Mouse (Mus musculus) adrenal gland, adult 2 months (tissue): Measurements from ENCODE around the gene Mapk14. TPM values are rescaled to one million over a fixed set of nuclear protein-coding genes. Genes with fewer than 3 reads are reported as not detected.
A peak's percentile ranks its signal among the peaks of the same experiment; 100 is the strongest.

Experiments
- DNase-seq: peaks from one replicate; pipeline ENCODE4 v3.0.0; 2021
- polyA plus RNA-seq: library from polyadenylated mRNA; depleted of rRNA; stranded (reverse); fragments of >200 nt; gene quantifications from 2 replicates; pipeline ENCODE4 v1.2.3, GENCODE M21; 2012; rRNA removed
- total RNA-seq, 2 experiments: library from RNA; stranded (reverse); gene quantifications; 2 replicates each; pipeline ENCODE4 v1.2.3; 2021

Gene Mapk14
- total and polyA plus RNA-seq, 3 experiments, result 65.3 to 85.2 (median 74.4) TPM

DNA sequence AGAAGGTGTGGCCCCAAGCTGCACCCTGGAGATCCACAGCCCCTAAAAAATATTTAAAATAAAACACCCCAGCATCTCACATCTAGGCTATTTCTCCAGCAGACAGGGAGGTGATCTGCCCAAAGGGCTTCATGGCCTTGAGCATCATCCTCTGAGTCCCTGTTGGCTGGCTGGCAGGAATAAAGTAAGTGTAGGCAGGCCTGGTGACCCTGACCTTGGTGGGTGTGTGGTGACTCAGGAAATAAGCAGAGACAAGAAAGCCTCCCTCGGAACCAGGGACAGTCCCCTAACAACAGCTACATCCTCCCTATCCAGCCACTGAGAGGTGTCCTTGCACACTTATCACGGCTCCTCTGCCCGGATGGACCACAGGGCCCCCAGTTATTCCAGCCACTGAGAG is 89.7 kb downstream of the Mapk14 start:
- peak; percentile 92 for DNase-seq

DNA sequence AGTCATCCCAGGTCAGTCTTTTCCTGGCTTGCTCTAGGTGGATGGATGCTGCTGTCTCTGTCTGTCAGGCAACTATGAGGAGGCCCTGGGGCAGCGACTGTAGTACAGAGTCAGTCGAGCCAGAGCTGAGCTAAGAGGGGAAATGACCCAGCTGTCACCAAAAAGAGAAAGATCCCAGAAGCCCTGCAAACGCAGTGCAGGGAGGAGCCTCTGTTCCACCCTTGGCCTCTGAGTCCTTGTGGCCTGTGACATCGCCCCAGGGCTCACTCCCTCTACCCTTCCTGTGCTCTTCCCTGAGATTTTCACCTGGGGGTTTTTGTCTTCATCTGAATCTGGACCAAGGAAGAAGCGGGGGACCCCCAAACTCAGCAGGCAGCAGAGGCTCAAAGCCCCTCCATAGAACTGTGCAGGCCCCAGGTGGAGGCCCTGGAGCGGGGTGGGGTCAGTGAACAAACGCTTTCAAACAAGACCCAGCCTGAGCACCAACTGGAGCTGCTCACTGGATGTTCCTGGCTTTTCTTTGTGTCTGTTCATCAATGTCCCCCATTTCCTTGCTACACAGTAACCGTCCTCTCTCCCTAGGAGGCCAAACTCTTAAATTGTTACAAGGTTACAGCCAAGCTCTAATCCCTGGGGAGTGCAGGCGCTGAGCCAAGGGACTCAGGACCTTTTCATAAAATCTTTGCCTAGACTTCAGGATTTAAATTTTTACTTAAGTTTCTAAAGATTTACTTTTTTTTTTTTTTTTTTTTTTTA is 90.3 kb downstream of the Mapk14 start:
- DNase-seq, result peak; percentile 67

- no peak for DNase-seq
These were observed 93.9 kb downstream of the Mapk14 start for GRCm38 (mm10) chr17:28785036-28785435.

DNA sequence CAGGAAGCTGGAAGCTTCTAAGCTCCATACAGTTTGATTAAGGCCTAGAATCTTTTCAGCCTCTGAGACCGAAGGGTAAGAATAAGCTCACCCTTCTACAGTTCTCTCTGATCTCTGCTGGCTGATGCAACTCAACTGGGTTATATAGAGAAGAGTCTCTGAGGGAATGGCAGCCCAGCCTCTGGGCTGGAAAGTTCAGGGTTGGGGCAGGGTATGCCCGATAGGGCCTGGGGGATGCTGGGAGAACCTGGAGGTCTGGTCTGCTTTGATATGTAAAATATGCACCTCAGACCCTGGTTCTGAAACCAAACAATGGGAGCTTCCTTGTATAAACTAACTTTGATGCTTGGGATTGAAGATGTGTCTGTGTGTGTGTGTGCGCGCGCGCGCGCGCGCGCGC is 96.4 kb downstream of the Mapk14 start:
- no peak for DNase-seq

DNA sequence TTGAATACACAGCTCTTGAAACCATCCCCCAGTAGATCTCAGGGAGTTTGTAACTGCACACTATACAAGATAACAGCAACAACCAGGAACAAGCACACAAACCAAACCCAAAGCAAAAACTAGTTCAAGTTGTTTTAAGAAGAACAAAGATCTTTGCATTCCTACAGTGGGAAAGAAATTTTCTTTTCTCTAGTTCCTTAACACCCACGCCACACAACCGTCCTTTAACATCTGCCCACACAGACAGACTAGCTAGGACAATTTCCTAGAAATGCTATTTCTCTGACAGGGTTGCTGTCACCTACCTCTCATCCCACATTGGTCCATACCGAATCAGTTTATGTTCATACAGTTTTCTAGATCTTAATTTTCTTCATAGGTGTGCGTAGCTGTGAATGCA is 105.9 kb downstream of the Mapk14 start:
- DNase-seq, result no peak

Other genes with a start within 250 kb of the Mapk14 start
- 10 to 100 TPM; 68.0 to 69.5 TPM for gene Fkbp5, start 173.8 kb upstream of the Mapk14 start, total RNA-seq
- 24.4 and 27.1 TPM in 2 replicates for gene Fkbp5, start 173.8 kb upstream of the Mapk14 start, polyA plus RNA-seq
- gene Armc12, start 160.5 kb upstream of the Mapk14 start, total RNA-seq, result not detected
- gene Armc12, start 160.5 kb upstream of the Mapk14 start, polyA plus RNA-seq, result not detected in 2 replicates
- gene Clpsl2, start 141.9 kb upstream of the Mapk14 start, total RNA-seq, result not detected
- gene Clpsl2, start 141.9 kb upstream of the Mapk14 start, polyA plus RNA-seq, result not detected in 2 replicates
- not detected for gene Clps, start 130.6 kb upstream of the Mapk14 start, total RNA-seq
- 1.4 and 45.4 TPM in 2 replicates for gene Clps, start 130.6 kb upstream of the Mapk14 start, polyA plus RNA-seq
- gene Lhfpl5, start 115.7 kb upstream of the Mapk14 start, total RNA-seq, result 1 to 10 TPM; 1.7 to 2.3 TPM
- 6.6 and 9.0 TPM in 2 replicates for gene Lhfpl5, start 115.7 kb upstream of the Mapk14 start, polyA plus RNA-seq
- gene Srpk1, start 68.6 kb upstream of the Mapk14 start, total RNA-seq, result 10 to 100 TPM; 60.1 to 60.6 TPM
- gene Srpk1, start 68.6 kb upstream of the Mapk14 start, polyA plus RNA-seq, result 11.3 and 12.0 TPM in 2 replicates
- 1 to 10 TPM; 1.2 to 1.3 TPM for gene Slc26a8, start 1.1 kb upstream of the Mapk14 start, total RNA-seq
- 1.1 TPM in 2 replicates for gene Slc26a8, start 1.1 kb upstream of the Mapk14 start, polyA plus RNA-seq
- gene AC170998.1, start 34.8 kb downstream of the Mapk14 start, total RNA-seq, result 1 to 10 TPM in 1 of 2 experiments, not detected in 1; 1.7 TPM
- gene AC170998.1, start 34.8 kb downstream of the Mapk14 start, polyA plus RNA-seq, result 0.31 and 0.40 TPM in 2 replicates
- 100 to 1,000 TPM in 1 of 2 experiments, 10 to 100 TPM in 1; 97.4 to 350 TPM for gene Mapk13, start 78.0 kb downstream of the Mapk14 start, total RNA-seq
- gene Mapk13, start 78.0 kb downstream of the Mapk14 start, polyA plus RNA-seq, result 193 and 279 TPM in 2 replicates
- gene Brpf3, start 109.8 kb downstream of the Mapk14 start, total RNA-seq, result 100 to 1,000 TPM in 1 of 2 experiments, 10 to 100 TPM in 1; 65.1 to 134 TPM
- gene Brpf3, start 109.8 kb downstream of the Mapk14 start, polyA plus RNA-seq, result 60.3 and 70.1 TPM in 2 replicates
- gene Pnpla1, start 167.1 kb downstream of the Mapk14 start, total RNA-seq, result under 1 TPM in 1 of 2 experiments, not detected in 1; 0.52 TPM
- 0.04 and 0.09 TPM in 2 replicates for gene Pnpla1, start 167.1 kb downstream of the Mapk14 start, polyA plus RNA-seq
- gene 4930539E08Rik, start 224.0 kb downstream of the Mapk14 start, total RNA-seq, result not detected
- 0.03 TPM in 1 of 2 replicates, not detected in the other for gene 4930539E08Rik, start 224.0 kb downstream of the Mapk14 start, polyA plus RNA-seq